Mouse (Mus musculus) liver, postnatal 0 days (tissue): Measurements from ENCODE around the gene Antxrl.

Source experiments
- CTCF ChIP-seq: sonication (generic); IDR thresholded peaks from 2 replicates; pipeline ENCODE4 v1.5.1; 2016; ENCODE audit warnings: antibody characterized with exemption, low read depth
- EP300 ChIP-seq: IDR thresholded peaks from 2 replicates; pipeline ENCODE4 v1.6.1; 2016; ENCODE audit warnings: antibody characterized with exemption, low read depth, mild to moderate bottlenecking

DNA sequence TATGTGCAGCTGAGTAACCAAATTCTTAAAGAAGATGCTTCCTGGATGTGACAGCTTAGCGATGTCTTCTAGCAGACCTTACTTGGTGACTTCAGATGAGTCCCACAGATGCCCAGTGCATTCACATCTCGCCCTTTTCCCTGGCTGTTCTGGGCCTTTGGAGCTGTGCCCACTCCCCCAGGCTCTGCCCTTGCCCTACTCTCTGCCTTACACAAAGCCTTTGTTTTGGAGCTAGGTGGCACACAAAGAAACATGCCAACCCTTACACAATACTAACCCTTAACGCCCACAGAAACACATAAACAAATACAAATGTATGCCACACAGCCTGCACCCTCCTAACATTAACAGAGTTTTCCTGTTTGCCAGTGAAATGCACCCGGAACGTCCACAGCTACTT lies 43.7 kb downstream of the Antxrl start:
- TF ChIP-seq CTCF (no peak), EP300 (no peak)
